ENCODE assay signal across 8 mouse cellular contexts in the genomic region with DNA sequence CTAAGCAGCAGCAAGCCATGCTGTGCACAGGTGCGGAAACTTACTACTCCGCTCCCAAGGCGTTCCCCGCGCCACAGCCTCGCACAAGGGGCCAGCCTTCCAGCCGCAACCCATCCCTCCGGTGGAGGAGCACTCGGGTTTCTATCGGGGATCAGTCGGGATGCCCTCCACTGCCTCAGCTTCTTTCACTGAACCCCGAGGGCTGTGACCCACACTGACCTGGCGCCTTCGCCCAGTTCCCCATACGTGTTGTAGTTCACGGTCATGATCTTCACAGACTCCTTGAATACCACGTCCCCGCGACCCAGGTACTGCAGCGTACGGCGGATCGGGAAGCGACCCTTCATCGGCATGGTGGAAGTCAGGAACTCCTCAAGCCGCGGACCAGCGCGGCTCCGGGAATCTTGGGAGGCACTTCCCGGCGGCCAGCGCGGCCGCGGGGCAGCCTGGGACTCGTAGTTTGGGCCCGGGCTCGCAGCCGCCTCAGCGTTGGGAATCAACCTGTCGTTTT. TPM values are rescaled to one million over a fixed set of nuclear protein-coding genes. Genes with fewer than 3 reads are reported as not detected.
A peak's percentile ranks its signal among the peaks of the same experiment; 100 is the strongest.
DNase-seq lines count a peak whose midpoint lies in the region; ATAC-seq lines count a peak whose summit lies in the region.

TSS of gene Mrps25 (minus strand) at position 413 of the 511 bp plus-strand sequence.

- ATAC-seq in embryonic facial prominence, embryonic 13.5 days (ENCODE audit: insufficient number of reproducible peaks, insufficient read depth, low FRiP score, low TSS enrichment, low read depth), result peak; percentile 86
- ATAC-seq in limb, embryonic 11.5 days (ENCODE audit: insufficient number of reproducible peaks, low FRiP score, low TSS enrichment, low read depth), result peak; percentile 88
- peak; percentile 96 for ATAC-seq in midbrain, embryonic 13.5 days

- under 1% methylated on average over 42 of the region's 42 CpGs for WGBS in embryonic facial prominence, embryonic 13.5 days
- WGBS in limb, embryonic 11.5 days, result under 1% methylated on average over 42 of the region's 42 CpGs
- WGBS in midbrain, embryonic 13.5 days, result under 1% methylated on average over 42 of the region's 42 CpGs

- peak within 1 kb of the TSS; percentile 78 for H3K27ac ChIP-seq in embryonic facial prominence, embryonic 13.5 days
- H3K27ac ChIP-seq in limb, embryonic 11.5 days (replicated peaks; ENCODE audit: low read depth, low read length), result no peak within 1 kb of the TSS; the same call in 1 of the 2 replicates
- peak within 1 kb of the TSS; percentile 72 for H3K27ac ChIP-seq in midbrain, embryonic 13.5 days

- H3K9me3 ChIP-seq in embryonic facial prominence, embryonic 13.5 days, result 0 out of 2 replicates have a peak, but pooled peaks cover 10% of the 10 kb centered on the region
- no peaks in the 10 kb centered on the region for H3K9me3 ChIP-seq in limb, embryonic 11.5 days (ENCODE audit: control insufficient read depth, low read length)
- peaks cover 5% of the 10 kb centered on the region; the same call in 1 of the 2 replicates for H3K9me3 ChIP-seq in midbrain, embryonic 13.5 days

- no peaks in the 10 kb centered on the region for H3K27me3 ChIP-seq in embryonic facial prominence, embryonic 13.5 days
- no peaks in the 10 kb centered on the region for H3K27me3 ChIP-seq in limb, embryonic 11.5 days (ENCODE audit: control insufficient read depth, insufficient read depth, low read length)
- H3K27me3 ChIP-seq in midbrain, embryonic 13.5 days, result no peaks in the 10 kb centered on the region

- DNase-seq in 3T3-L1 (ENCODE audit: low read depth, low spot score), result peak; percentile 73
- peak; percentile 40 to 60 for DNase-seq in adrenal gland, postnatal 4 days (ENCODE audit: low spot score in 2 of 2)
- peak; percentile 78 to 85 for DNase-seq in heart, adult 18-20 months
- peak; percentile 81 for DNase-seq in kidney, adult 18-20 months
- DNase-seq in limb, embryonic 11.5 days (ENCODE audit: low spot score), result peak; percentile 82
- DNase-seq in spleen, adult 18-20 months, result peak; percentile 45 to 70

- H3K36me3 ChIP-seq in embryonic facial prominence, embryonic 13.5 days, result peaks cover 51% of the 10 kb centered on the region
- peaks cover 8% of the 10 kb centered on the region; the same call in 1 of the 2 replicates for H3K36me3 ChIP-seq in limb, embryonic 11.5 days (ENCODE audit: control insufficient read depth, insufficient read depth, low read length)
- peaks cover 39% of the 10 kb centered on the region for H3K36me3 ChIP-seq in midbrain, embryonic 13.5 days

- H3K4me3 ChIP-seq in embryonic facial prominence, embryonic 13.5 days, result peak within 1 kb of the TSS; percentile 83
- peak within 1 kb of the TSS; percentile 80 for H3K4me3 ChIP-seq in limb, embryonic 11.5 days (ENCODE audit: low read depth, low read length)
- H3K4me3 ChIP-seq in midbrain, embryonic 13.5 days (replicated peaks), result peak within 1 kb of the TSS; percentile 84

- H3K4me2 ChIP-seq in embryonic facial prominence, embryonic 13.5 days, result peak within 1 kb of the TSS; percentile 84
- H3K4me2 ChIP-seq in limb, embryonic 11.5 days (ENCODE audit: low read depth, severe bottlenecking), result peak within 1 kb of the TSS; percentile 79
- H3K4me2 ChIP-seq in midbrain, embryonic 13.5 days (replicated peaks), result peak within 1 kb of the TSS; percentile 84

- peak within 1 kb of the TSS; percentile 85 for H3K9ac ChIP-seq in embryonic facial prominence, embryonic 13.5 days
- H3K9ac ChIP-seq in limb, embryonic 11.5 days (ENCODE audit: low read length), result peak within 1 kb of the TSS; percentile 79
- peak within 1 kb of the TSS; percentile 90 for H3K9ac ChIP-seq in midbrain, embryonic 13.5 days (replicated peaks)

- H3K4me1 ChIP-seq in embryonic facial prominence, embryonic 13.5 days, result peaks cover 10% of the 10 kb centered on the region
- peaks cover 6% of the 10 kb centered on the region for H3K4me1 ChIP-seq in limb, embryonic 11.5 days (ENCODE audit: control insufficient read depth, insufficient read depth, low read length)
- H3K4me1 ChIP-seq in midbrain, embryonic 13.5 days (replicated peaks), result peaks cover 15% of the 10 kb centered on the region

RNA-seq across cellular contexts. Expression of gene Mrps25, which starts in this region (rescaled TPM):
- total RNA-seq in adrenal gland, postnatal 4 days (2021), result 10 to 100 TPM; 35.6 to 38.5 TPM
- polyA plus RNA-seq in embryonic facial prominence, embryonic 13.5 days (2015; fragmentation: Nextera tagmentation; extraction: Ambion mirVana), result 85.8 and 90.5 TPM in 2 replicates
- 10 to 100 TPM; 77.8 to 91.9 TPM for total RNA-seq in heart, adult 18-20 months (2021)
- 83.9 and 91.7 TPM in 2 replicates for polyA plus RNA-seq in limb, embryonic 11.5 days (2014; fragmentation: Nextera tagmentation; extraction: Ambion mirVana)
- 60.8 and 68.2 TPM in 2 replicates for polyA plus RNA-seq in midbrain, embryonic 13.5 days (2015; fragmentation: Nextera tagmentation; extraction: Ambion mirVana)
